Mouse (Mus musculus): ENCODE data around the gene 1110008P14Rik.

Gene 1110008P14Rik

DNA sequence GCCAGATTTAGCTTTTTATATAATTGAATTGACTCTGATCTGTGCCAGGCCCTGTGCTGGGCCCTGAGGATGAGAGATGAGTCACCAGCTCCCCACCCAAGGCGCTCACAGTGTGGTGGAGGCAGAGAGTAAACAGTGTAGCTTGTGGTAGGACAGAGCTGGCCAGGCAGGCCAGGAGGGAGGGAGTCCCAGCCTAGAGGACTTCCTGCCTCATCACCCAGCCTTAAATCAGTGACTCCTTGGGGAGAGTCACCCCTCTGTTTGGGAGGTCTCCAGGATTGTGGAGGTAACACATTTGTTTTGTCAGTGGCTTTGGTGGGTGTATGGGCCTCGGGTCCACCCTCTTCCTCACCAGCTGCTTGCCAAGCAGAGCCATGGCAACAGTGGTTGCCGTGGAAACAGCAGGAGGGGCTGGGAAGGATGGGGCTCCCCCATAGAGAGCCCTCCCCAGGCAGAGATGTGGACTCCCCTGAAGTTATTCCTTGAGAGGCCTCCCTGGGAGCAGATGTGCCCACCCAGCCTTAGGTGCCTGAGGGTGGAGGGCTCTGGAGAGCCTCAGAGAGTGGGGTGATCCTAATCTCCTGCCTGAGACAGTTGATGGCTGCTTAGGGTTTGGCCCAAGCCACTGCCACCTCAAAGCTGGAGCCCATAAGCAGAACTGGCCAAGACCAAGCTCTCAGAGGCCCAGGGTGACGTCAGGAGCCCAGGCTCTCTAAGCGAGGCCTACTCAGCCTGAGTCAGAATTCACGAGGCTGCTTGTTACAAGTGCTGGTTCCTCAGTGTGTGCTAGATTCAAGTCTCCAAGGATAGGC lies 39.0 kb downstream of the 1110008P14Rik start:
- no peak for DNase-seq (ENCODE audit: low read depth, low spot score)

DNA sequence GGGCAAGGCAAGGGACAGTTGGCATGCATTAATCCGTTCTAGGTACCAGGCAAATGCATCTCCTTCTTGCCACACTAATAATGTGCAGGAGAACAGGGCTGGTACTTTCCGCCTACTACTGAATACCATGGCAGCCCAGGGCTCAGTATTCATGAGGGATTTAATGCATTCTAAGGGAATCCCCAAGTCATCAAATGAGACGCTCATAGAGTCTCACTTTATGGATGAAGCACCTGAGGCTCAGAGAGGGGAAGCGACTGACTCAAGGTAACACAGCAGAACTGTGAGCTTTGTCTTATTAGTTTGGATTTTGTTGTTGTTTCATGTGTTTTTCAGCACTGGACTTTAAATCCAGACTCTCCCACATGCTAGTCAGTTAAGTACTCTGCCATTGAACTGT lies 39.7 kb downstream of the 1110008P14Rik start:
- no peak for DNase-seq (ENCODE audit: low read depth, low spot score)

DNA sequence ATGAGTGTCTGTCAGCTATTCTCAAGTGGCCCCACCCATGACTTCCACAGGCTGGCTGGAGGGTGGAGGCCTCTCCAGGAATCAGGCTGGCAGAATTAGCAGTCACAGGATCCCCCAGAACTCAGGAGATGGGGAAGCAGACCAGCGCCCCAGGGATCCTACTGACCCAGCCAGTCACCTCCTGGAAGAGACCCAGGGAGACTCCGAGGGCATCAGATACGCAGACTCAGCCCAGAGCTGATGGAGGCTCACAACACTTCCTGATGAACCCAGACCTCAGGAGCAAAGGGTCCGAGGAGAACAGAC lies 40.2 kb downstream of the 1110008P14Rik start:
- no peak for DNase-seq (ENCODE audit: low read depth, low spot score)

DNA sequence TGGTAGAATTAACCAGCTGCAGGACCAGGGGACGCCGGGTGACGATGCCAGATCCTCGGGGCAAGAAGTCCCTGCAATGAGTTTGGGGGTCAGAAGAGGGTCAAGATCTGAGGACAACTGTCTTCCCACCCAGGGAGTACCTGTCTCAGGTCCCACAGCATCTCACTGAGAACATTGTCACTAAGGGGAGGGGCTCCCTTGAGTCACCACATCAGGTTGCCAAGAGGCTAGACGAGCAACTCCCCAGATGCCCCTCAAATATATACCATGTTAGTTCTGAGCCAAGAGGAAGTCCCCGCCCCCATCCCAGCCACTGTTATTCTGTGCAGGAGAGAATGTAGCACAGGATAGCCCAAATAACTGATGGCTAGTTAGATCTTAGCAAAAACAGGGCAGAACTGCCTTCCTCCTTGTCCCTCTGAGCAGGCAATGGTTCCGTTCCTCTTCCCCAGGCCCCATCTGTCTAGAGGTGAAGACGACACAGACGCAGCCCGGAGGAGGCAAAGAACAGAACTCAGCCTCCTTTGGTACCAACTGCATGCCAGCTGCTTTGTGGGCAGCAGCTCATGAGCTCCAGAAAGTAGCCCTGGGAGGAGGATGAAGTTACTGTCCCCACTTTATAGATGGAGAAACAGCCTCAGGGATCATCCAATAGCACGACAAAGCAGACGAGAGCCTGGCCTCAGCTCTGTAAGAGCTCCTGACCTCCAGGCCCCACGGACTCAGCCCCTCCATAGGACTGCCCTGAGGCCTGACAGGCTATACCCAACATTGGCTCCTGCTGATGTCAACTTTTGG lies 40.7 kb downstream of the 1110008P14Rik start:
- DNase-seq (ENCODE audit: low read depth, low spot score): no peak

DNA sequence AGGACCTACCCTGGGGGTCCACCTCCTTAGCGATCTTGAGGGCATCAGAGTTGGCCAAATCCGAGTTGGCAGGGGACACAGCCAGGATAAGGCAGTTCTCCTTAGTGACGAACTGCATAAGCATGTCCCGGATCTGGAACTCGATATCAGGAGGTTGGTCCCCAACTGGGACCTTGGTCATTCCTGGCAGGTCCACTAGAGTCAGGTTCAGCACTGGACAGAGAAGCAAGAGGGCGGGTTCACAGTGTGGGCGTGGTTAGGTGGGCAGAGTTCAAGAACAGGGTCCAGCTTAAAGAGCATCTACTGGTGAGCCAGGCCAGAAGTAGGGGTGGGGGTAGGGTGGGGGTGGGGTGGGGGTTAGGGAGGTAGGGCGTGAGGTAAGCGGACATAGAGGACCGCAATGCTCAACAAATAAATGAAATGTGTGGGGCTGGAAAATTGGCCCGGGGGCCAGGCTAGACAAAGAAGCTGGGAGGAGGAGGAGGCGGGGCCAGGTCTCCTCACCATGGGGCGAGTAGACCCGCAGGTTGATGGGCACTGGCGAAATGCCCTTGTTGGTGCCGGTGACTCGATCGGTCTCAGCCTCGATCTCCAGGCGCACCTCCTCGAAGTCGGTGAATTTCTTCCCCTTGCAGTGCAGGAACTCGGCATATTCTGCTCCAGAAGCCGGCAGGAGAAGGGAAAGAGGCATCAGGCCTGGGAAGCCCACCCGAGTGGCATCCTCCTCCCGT lies 41.7 kb downstream of the 1110008P14Rik start:
- no peak for DNase-seq (ENCODE audit: low read depth, low spot score)

DNA sequence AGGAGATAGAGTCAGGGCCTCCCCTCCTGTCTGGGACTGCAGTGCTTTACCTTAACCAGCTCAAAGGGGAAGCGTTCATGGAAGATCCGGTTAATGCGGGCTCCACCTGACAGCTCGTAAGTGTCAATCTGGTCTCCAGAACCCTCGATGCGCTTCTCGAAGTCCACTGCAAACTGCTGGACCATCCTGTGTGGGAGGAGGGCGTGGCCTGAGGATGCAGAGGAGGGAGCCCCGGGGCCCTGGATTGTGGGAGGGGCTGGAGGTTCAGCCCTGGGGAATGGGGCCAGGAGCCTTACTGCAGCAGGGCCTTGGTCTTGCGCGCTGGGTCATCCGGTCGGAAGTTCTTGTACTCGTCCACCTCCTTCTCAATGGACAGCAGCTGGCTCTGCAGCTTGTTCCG lies 45.9 kb downstream of the 1110008P14Rik start:
- DNase-seq (ENCODE audit: low read depth, low spot score): no peak

DNA sequence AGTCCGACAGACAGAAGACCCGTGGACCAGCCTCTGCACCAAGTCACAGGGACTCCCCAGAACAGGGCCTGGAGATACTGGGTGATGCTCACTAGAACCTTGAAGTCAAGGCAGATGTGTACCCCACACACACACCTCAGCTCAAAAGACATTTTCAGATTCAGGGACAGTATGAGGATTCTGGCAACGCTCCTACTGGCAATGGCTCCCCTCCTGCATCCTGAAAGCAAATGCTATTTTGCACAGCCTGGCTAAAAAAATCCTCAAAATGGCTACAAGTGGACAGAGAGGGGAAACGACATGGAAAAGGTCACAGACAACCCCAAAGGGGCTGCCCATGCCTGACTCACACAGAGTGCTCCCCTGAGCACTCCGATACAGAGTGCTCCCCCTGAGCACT lies 49.6 kb downstream of the 1110008P14Rik start:
- DNase-seq (ENCODE audit: low read depth, low spot score): no peak

DNA sequence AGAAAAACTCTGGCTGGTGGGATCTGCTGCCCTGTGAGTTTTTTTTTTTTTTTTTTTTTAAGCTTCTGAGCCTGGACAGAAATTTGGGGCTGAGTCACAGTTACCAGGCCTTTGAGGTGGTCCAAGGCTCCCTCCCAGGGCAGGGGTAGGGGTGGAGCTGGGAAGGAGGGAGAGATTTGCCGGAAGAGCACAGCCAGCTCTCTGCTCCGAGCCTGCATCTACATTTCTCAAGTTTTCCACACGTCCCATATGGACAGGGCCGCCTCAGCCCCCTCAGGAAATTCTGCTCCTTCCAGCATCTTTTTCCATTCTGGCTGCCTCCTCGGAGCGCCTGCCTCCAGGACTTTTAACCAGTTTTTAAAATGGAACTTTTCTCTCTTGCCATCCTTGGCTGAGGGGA lies 52.2 kb downstream of the 1110008P14Rik start:
- no peak for DNase-seq (ENCODE audit: low read depth, low spot score)

DNA sequence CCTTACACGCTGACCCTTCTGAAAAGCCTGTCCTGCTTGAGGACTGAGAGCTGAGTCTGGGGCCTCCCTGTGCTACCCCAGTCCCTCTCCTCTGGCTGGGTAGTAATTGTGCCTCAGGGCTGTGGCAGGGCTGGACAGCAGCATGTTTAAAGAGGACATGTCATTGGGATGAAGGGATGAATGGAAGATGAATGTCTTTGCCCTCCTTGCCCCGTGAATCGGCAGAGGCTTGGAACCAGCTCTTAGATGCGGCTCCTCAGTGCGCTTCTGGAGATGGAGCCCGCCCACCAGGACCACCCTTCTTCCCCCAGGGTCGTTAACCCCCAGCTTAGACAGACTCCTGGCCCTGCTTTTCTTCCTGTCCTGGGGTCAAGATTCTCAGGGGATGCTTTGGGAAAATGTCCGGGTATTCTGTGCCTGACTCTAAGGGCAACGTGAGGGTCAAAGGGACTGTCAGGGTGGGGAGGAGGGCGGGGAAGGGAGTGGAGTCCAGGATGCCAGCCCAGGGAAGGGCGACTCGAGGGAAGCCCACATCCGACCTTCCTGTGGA lies 52.8 kb downstream of the 1110008P14Rik start:
- peak; percentile 29 for DNase-seq (ENCODE audit: low read depth, low spot score)

DNA sequence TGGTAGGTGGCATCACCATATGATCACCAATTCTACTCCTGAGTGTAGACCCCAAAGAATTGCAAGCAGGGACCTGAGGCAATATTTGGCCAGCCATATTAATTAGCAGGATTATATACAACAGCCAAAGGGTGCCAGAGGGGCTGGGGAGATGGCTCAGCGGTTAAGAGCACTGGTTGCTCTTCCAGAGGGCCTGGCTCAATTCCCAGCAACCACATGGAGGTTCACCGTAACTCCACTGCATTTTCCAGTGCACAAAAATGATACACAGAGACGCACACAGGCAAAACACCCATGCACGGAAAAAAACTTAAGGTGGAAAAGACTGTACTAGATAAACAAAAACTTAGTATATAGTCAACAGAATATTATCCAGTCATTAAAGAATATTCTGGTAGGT lies 54.5 kb downstream of the 1110008P14Rik start:
- no peak for DNase-seq (ENCODE audit: low read depth, low spot score)

All from ZHBTc4 (cell line).